Mouse (Mus musculus) small intestine, adult 2 months (tissue): ENCODE data around the gene Msantd1. TPM values are rescaled to one million over a fixed set of nuclear protein-coding genes. Genes with fewer than 3 reads are reported as not detected.

Experiments
- H3K27ac ChIP-seq: fragments of 200-500 bp; 2 replicates; pipeline ENCODE4 v1.5.1; 2012; ENCODE audit warnings: low read depth, low read length, control low read depth, inconsistent platforms; ENCODE audit not compliant: insufficient read depth
- H3K27me3 ChIP-seq: fragments of 200-500 bp; 2 replicates; pipeline ENCODE4 v1.6.1; 2012; ENCODE audit warnings: mild to moderate bottlenecking, moderate library complexity, low read length, inconsistent platforms; ENCODE audit not compliant: control insufficient read depth, insufficient read depth
- H3K36me3 ChIP-seq: fragments of 200-500 bp; 2 replicates; pipeline ENCODE4 v1.6.1; 2012; ENCODE audit warnings: mild to moderate bottlenecking, low read length, control low read depth, inconsistent platforms; ENCODE audit not compliant: control insufficient read depth, insufficient read depth
- H3K4me1 ChIP-seq: fragments of 200-500 bp; 2 replicates; pipeline ENCODE4 v1.6.1; 2012; ENCODE audit warnings: low read length, inconsistent platforms, mixed read lengths; ENCODE audit not compliant: control insufficient read depth, insufficient read depth, insufficient read length
- H3K4me3 ChIP-seq: fragments of 200-500 bp; 2 replicates; pipeline ENCODE4 v1.5.1; 2012; ENCODE audit warnings: low read depth, mild to moderate bottlenecking, control low read depth, inconsistent platforms, low read length, moderate library complexity
- CTCF ChIP-seq: fragments of 200-500 bp; IDR thresholded peaks from 2 replicates; pipeline ENCODE4 v1.5.1; 2012; ENCODE audit warnings: low read depth, mild to moderate bottlenecking, control low read depth, inconsistent platforms, low read length, moderate library complexity, mixed read lengths; ENCODE audit not compliant: insufficient replicate concordance, insufficient read length; ENCODE audit errors: extremely low read depth
- POLR2A ChIP-seq: fragments of 200-500 bp; IDR thresholded peaks from 2 replicates; pipeline ENCODE4 v1.6.1; 2012; ENCODE audit warnings: low read depth, mild to moderate bottlenecking, control low read depth, inconsistent platforms, low read length, moderate library complexity
- WGBS: fragments of 180-500 bp; shearing (Covaris S2); methylation state at CpG from one replicate; pipeline ENCODE4 v1.1.7; 2018; 5-methylcytosine and 5-hydroxymethylcytosine counted together
- polyA plus RNA-seq: library from polyadenylated mRNA; depleted of rRNA; stranded (reverse); fragments of >200 nt; gene quantifications from 2 replicates; pipeline ENCODE4 v1.2.3, GENCODE M21; 2012

Gene Msantd1
- polyA plus RNA-seq, 1 experiment: 3.1 TPM

- H3K27ac ChIP-seq: no peak overlapping the region
- H3K4me1 ChIP-seq: no peaks in the 10 kb centered on the region
- TF ChIP-seq POLR2A (no peak), CTCF (no peak)
- no peaks in the 10 kb centered on the region for H3K27me3 ChIP-seq
- 74% methylated on average over 10 of the region's 10 CpGs for WGBS
- no peak overlapping the region for H3K4me3 ChIP-seq
- no peaks in the 10 kb centered on the region for H3K36me3 ChIP-seq
Observed at GRCm38 (mm10) chr5:34941710-34942470, 34.1 kb downstream of the Msantd1 start.

GRCm38 (mm10) chr5:34943428-34943827 lies 35.6 kb downstream of the Msantd1 start:
- no peaks in the 10 kb centered on the region; the same call in 1 of the 2 replicates for H3K4me1 ChIP-seq
- H3K4me3 ChIP-seq: no peak overlapping the region
- H3K27me3 ChIP-seq: no peaks in the 10 kb centered on the region
- TF ChIP-seq CTCF: no peak
- TF ChIP-seq POLR2A: no peak
- 82% methylated on average over 3 of the region's 3 CpGs for WGBS
- H3K36me3 ChIP-seq: no peaks in the 10 kb centered on the region
- no peak overlapping the region for H3K27ac ChIP-seq

- TF ChIP-seq POLR2A (0 out of 2 replicates have a peak, but pooled peaks have one; percentile 14), CTCF (no peak)
- Histone ChIP-seq H3K27ac (peak within 1 kb of the TSS; percentile 39; the same call in 1 of the 2 replicates), H3K4me1 (peaks cover 5% of the 10 kb centered on the region; the same call in 1 of the 2 replicates), H3K36me3 (no peaks in the 10 kb centered on the region), H3K4me3 (peak within 1 kb of the TSS; percentile 69), H3K27me3 (no peaks in the 10 kb centered on the region)
- WGBS: under 1% methylated on average over 83 of the region's 84 CpGs
Observed at GRCm38 (mm10) chr5:34948861-34949760, 41.3 kb downstream of the Msantd1 start, which contains the start of gene Rgs12. Gene Rgs12 (plus strand): TSS chr5:34949445.

- no peaks in the 10 kb centered on the region for H3K36me3 ChIP-seq
- peaks cover 5% of the 10 kb centered on the region; the same call in 1 of the 2 replicates for H3K4me1 ChIP-seq
- TF ChIP-seq CTCF (no peak), POLR2A (0 out of 2 replicates have a peak, but pooled peaks have one; percentile 7)
- H3K27me3 ChIP-seq: no peaks in the 10 kb centered on the region
- no peak overlapping the region for H3K27ac ChIP-seq
- H3K4me3 ChIP-seq: peak overlapping the region; percentile 69
- 7% methylated on average over 12 of the region's 12 CpGs for WGBS
Observed at GRCm38 (mm10) chr5:34949769-34950211, 42.0 kb downstream of the Msantd1 start.

- no peaks in the 10 kb centered on the region for H3K36me3 ChIP-seq
- no peak overlapping the region for H3K4me3 ChIP-seq
- H3K4me1 ChIP-seq: peaks cover 5% of the 10 kb centered on the region; the same call in 1 of the 2 replicates
- TF ChIP-seq POLR2A (no peak), CTCF (no peak)
- 68% methylated on average over 6 of the region's 6 CpGs for WGBS
- H3K27me3 ChIP-seq: no peaks in the 10 kb centered on the region
- H3K27ac ChIP-seq: no peak overlapping the region
Observed at GRCm38 (mm10) chr5:34950486-34951160, 42.8 kb downstream of the Msantd1 start.

- Histone ChIP-seq H3K27me3 (no peaks in the 10 kb centered on the region), H3K36me3 (no peaks in the 10 kb centered on the region), H3K4me1 (peaks cover 9% of the 10 kb centered on the region; the same call in 1 of the 2 replicates), H3K4me3 (no peak overlapping the region), H3K27ac (no peak overlapping the region)
- 71% methylated on average over 8 of the region's 8 CpGs for WGBS
- no peak for TF ChIP-seq CTCF
- no peak for TF ChIP-seq POLR2A
Observed at GRCm38 (mm10) chr5:34951161-34951834, 43.5 kb downstream of the Msantd1 start.
